Mouse (Mus musculus): ENCODE results near the gene Gpr89.

Gpr89 gene

GRCm38 (mm10) chr3:96904851-96905541, at the start of gene Gpr89:
Gene Gpr89, minus strand, starts transcription at chr3:96905346.
- peak; percentile 92 for DNase-seq (ENCODE audit: low read depth, low spot score)

GRCm38 (mm10) chr3:96953489-96954233, 48.5 kb upstream of the Gpr89 start:
- DNase-seq (ENCODE audit: low read depth, low spot score), result no peak

- DNase-seq (ENCODE audit: low read depth, low spot score), result no peak
Measured at GRCm38 (mm10) chr3:96942706-96943105, 37.6 kb upstream of the Gpr89 start.

- DNase-seq (ENCODE audit: low read depth, low spot score), result peak; percentile 87
Measured at GRCm38 (mm10) chr3:96938738-96939137, 33.6 kb upstream of the Gpr89 start.

GRCm38 (mm10) chr3:96937606-96938005, 32.5 kb upstream of the Gpr89 start:
- DNase-seq (ENCODE audit: low read depth, low spot score), result peak; percentile 20

GRCm38 (mm10) chr3:96936241-96936640, 31.1 kb upstream of the Gpr89 start:
- peak; percentile 83 for DNase-seq (ENCODE audit: low read depth, low spot score)

- DNase-seq (ENCODE audit: low read depth, low spot score), result no peak
Measured at GRCm38 (mm10) chr3:96931261-96931681, 26.1 kb upstream of the Gpr89 start.

DNA sequence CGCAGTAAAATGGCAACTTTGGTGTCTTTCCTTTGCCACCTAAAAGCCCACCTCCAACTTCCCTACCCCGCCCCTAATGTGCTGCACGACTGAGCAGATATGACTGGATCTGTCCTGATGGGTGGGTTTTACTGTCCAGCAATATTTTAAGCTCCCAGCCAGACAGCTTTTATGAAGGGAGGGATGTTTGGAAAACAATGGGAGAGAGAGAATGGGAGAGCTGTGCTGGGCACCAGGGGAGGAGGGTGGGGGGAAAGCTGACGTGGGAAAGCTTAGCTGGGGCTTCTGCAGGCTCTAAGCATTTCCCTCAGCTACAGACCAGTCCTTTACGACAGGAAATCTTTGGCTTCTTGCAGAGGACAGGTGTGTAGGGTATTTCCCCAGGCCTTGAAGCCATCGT, 20.8 kb upstream of the Gpr89 start, which contains the start of gene Gja8:
Gene Gja8 (minus strand): TSS at position 101 of the 400 bp plus-strand sequence.
- DNase-seq (ENCODE audit: low read depth, low spot score), result no peak

DNA sequence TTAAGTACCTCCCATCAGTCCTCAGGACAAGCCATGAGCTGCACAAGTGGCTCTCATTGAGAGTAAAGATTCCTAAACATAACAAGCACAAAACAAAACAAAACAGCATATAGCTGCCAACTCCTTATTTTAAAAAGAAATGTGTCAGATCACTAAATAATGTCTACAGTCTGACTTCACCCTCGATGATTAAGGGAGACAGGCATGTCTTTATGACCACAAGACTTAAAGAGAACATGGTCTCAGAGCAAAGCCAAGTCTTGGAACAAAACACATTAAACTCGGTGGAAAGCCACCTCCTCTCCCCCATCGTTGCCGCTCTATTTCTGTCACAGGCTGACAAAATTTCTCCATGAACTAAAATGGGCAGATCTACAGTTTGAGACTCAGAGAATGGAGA, 19.5 kb upstream of the Gpr89 start:
- DNase-seq (ENCODE audit: low read depth, low spot score), result peak; percentile 56

DNA sequence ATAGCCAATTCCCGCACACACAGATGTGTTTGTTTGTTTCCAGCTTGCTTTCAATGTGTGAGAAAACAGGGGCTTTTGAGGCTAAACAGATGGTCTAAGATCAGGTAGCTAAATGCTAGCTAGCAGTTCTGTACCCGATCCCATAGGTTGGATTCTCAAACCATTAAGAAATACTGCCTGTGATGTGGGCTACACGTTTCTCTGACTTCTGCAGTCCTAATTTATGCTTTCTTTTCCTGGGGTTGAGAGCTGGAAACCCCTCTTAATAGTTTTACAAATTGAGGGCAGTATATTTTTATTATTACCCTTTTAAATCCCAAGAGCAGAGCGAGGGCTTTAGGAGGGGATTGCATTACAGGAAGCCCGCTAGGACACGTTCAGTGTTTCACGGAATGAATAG, 15.8 kb upstream of the Gpr89 start:
- DNase-seq (ENCODE audit: low read depth, low spot score), result no peak

DNA sequence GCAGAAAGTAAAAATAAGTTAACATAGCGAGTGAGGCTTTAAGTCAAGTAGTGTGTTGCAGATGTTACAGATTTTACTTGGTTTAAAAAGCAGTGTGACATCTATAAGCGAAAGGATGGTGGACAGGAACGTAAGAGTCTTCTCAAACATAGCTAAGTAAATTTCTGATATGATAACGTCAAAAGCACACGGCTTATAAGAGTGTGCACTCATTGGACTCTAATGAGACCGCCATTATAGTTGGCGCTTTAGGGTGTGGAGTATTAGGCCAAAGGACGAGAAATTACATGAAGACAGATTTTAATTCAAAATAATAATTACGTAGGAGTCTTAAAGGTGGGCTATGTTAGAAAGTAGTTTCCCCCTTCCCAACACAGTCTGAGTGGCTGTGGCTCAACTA, 446 bp upstream of the Gpr89 start:
- DNase-seq (ENCODE audit: low read depth, low spot score), result no peak

GRCm38 (mm10) chr3:96904393-96904792, 753 bp downstream of the Gpr89 start, which contains the start of gene Gja5:
Gene Gja5, plus strand, starts transcription at chr3:96904693.
- no peak for DNase-seq (ENCODE audit: low read depth, low spot score)

- DNase-seq (ENCODE audit: low read depth, low spot score), result no peak
Measured at GRCm38 (mm10) chr3:96902336-96902999, 2.7 kb downstream of the Gpr89 start.

DNA sequence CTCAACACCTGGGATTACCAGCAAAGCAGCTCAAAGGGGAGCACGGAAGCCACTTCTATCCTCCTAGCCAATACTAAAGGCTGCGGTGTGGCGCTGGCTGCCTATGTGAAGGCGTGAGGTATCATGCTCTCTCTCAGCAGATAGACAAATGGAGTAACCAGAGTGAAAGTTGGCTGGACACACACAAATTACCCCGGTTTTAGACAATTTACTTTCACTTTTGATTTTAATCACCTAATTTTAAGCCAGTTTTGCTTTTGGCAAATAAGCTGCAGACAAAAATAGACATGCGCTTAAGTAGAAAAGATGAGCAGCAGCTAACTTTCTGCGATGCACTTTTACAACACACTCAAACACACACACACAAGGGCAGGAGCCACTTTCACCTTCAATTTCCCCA, 21.5 kb downstream of the Gpr89 start:
- no peak for DNase-seq (ENCODE audit: low read depth, low spot score)

DNA sequence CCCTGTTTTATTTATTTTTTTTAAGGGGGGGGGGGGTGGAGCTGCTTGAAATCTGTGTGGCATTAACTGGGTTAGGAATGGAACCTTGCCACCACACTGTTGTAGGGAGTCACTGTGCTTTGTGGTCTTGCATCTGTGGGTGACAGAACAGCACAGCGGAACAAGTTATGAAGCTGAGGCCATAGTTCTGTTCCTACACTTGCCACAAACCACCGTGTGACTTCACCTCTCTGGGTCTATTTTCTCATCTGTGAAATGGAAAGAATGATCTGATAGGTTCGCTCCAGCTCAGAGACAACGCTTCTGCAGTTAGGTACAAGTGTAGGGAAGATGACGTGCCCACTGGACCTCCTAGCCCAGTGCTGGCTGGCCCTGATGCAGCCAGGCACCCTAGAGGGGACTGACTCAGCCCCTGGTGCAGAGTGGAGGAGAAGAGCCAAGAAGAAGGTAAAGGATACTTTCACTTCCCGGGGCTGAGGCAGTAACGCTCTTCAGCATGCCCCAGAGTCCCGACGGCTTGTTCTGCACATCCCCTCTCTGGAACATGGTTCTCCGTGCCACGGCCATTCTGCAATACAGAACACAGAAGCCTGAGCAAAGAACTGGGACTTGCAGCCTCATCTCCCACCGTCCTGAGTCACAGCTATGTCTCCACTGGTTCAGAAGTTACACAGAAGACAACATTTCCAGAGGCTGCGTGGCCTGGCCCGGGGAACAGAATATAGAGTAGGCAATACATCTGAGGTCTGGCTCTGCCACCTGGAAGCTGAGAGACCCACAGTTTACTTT, 22.9 kb downstream of the Gpr89 start:
- no peak for DNase-seq (ENCODE audit: low read depth, low spot score)

DNA sequence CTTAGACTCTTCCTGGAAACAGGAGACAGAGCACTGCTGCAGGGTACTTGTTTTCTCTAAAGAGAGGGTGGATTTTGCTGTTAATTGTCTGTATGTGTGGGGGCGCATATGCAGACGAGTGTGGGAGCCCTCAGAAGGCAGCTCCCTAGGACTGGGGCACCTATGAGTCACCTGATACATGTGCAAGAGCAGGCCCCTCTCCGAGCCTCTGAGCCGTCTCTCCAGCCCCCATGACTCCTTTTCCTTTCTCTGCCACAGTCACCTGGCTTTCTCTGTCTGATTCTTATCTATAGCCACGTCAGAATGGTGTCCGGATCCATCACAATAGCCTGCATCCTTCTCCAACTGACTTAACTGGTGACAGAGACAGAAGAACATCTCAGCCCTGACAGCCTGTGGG, 23.6 kb downstream of the Gpr89 start:
- no peak for DNase-seq (ENCODE audit: low read depth, low spot score)

DNA sequence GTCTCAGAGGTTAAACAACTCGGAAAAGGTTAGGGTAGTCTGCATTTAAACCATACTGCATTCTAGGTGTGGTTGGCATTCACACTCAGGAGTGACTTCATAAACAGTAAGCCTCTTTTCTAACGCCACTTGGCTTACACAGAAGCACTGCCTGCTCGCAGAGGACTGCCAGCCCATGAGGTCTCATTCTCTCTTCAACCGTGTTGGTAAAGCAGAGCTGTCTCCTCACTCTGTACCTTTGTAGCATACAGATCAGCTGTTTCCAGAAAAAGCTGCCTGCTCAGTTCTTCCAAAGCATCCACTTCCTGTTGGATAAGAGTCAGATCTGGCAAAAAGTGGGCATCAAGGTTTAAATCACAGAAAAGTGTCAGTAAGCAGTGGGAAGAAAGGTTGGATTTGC, 24.8 kb downstream of the Gpr89 start:
- DNase-seq (ENCODE audit: low read depth, low spot score), result no peak

GRCm38 (mm10) chr3:96879536-96879935, 25.6 kb downstream of the Gpr89 start:
- DNase-seq (ENCODE audit: low read depth, low spot score), result no peak

DNA sequence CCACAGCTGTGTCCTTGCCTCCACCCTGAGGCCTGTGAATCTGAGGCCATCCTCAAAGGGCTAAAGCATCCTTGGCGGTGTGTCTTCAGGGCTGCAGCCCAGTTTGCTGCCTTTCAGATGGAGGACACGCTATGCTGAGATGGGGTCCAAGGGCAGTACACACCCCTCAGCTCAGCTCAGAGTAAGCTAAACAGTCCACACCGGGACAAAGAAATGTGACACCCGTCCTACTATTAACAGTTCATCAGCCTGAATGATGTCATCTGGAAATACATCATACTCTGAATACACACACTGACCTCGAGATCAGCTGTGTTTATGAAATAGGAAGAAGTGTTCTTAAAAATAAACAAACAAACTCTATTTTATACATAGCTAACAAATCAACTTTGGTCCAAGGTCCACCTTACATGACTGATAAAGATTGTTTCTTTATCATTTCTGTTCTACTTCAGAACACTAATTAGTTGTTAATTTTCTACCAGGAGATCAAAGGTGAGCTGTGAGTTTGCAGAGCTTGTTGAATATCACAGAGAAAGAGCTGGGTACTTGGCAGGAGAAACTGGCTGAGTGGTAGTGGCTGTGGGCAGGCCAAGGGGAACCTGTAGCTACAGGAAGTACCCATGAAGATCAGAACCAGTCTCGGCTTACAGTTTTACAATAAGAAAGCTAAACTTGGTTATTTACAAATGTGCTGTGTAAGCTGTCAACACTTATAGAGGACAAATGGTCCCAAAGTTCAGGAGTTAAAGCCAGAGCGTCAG, 30.2 kb downstream of the Gpr89 start:
- DNase-seq (ENCODE audit: low read depth, low spot score), result no peak

DNA sequence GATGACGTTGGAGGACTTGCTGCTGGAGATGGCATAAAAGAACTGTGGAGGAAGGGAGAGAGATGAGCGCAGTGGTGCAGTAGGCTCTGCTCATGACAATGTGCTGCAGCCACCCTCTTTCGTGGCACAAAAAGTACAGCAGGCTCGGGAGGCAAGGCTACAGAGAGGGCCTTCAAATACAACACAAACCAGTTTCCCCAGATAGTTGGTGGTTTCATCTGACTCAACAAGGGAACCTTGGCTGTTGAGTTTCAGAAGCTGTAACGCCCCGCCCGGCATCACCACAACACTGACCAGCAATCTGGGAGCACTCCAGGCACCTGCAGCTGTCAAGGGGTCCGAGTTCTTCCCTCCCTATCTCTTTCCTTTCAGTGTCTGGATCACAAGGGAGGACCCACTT, 32.6 kb downstream of the Gpr89 start:
- DNase-seq (ENCODE audit: low read depth, low spot score), result no peak

DNA sequence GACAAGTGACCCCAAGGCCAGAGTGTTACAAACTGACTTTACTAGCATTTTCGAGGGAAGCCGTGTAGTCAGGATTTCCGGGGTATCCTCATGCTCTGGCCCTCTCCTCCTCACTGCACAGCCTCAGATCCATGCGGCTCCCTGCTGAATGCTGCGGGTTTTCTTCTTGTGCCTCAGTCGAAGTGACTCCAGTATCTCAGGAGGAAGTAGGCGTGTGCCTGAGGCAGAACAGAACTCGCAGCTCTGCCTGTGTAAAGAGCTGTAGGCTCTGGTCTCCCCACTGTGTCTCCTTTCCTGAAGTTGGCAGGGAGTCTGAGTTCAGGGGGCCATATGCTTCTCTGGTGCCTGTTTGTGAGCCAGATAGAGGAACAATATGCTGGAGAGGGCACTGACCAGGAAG, 34.1 kb downstream of the Gpr89 start:
- no peak for DNase-seq (ENCODE audit: low read depth, low spot score)
